Mouse (Mus musculus): Measurements from ENCODE around the gene Cyba.

Cyba gene

GRCm38 (mm10) chr8:122452154-122452553 lies 19.4 kb upstream of the Cyba start:
- no peak for DNase-seq (ENCODE audit: low read depth, low spot score)

- DNase-seq (ENCODE audit: low read depth, low spot score): no peak
Measured at GRCm38 (mm10) chr8:122451161-122451703, 18.5 kb upstream of the Cyba start.

- no peak for DNase-seq (ENCODE audit: low read depth, low spot score)
Measured at GRCm38 (mm10) chr8:122445203-122445602, 12.5 kb upstream of the Cyba start.

GRCm38 (mm10) chr8:122444058-122444748 lies 11.5 kb upstream of the Cyba start:
- DNase-seq (ENCODE audit: low read depth, low spot score): peak; percentile 60

DNA sequence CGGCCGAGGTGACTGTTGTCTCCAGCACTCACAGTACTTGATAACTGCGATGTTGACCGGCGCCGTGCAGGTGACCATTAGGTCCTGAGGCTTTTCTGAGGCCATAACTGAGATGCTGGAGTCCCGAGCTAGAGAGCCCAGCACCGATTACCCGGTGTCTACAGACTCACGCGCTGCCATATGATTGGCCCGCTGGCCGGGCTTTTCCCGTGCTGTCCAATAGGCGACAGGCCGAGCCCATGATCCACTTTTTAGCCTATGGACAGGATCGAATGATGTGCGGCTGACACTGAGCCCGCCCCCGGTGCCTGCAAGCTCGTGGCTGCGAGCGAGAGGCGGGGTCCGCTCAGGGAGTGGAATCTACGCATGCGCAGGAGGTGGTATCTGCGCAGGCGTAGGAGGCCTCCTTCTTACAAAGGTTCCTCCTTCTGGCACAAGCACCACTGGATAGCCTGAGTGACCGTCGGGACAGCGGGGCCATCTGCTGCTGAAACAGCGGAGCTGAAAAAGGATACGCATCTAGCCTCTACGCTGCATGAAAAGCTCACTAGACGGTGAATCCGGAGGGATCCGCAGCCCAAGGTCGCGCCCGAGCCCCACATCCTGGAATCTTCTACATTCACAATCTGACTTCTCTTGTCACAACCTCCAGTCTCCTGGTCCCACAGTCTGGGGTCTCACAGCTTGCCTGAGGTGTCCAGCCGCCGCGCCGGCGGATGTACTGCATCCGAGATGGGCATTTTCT lies 10.7 kb upstream of the Cyba start, which contains the start of gene Mvd:
Mvd (minus strand) TSS at position 161 of the 745 bp plus-strand sequence.
- DNase-seq (ENCODE audit: low read depth, low spot score): peak; percentile 100

DNA sequence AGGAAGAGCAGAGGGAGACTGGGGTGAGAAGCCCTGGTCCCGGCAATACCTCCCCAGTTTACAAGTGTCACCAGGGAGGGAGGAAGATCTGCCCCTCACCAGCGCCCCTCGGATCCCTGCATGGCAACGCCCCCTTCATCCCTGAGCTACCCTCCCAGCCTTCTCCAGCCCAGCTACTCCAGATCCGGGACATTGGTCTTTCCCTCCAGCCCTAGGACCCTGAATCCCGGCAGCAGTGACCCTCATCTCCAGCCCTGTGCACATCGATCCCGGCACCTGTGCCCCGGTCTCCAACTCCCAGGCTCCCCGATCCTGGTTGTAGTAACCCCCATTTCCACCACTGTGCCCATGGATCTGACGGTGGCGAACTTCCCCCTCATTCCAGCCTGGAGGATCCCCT lies 10.1 kb upstream of the Cyba start:
- no peak for DNase-seq (ENCODE audit: low read depth, low spot score)

GRCm38 (mm10) chr8:122442356-122442755 lies 9.6 kb upstream of the Cyba start:
- no peak for DNase-seq (ENCODE audit: low read depth, low spot score)

- DNase-seq (ENCODE audit: low read depth, low spot score): no peak
Measured at GRCm38 (mm10) chr8:122441326-122441725, 8.6 kb upstream of the Cyba start.

- DNase-seq (ENCODE audit: low read depth, low spot score): no peak
Measured at GRCm38 (mm10) chr8:122439336-122439735, 6.6 kb upstream of the Cyba start.

GRCm38 (mm10) chr8:122437708-122438331 lies 5.1 kb upstream of the Cyba start:
- DNase-seq (ENCODE audit: low read depth, low spot score): no peak

DNA sequence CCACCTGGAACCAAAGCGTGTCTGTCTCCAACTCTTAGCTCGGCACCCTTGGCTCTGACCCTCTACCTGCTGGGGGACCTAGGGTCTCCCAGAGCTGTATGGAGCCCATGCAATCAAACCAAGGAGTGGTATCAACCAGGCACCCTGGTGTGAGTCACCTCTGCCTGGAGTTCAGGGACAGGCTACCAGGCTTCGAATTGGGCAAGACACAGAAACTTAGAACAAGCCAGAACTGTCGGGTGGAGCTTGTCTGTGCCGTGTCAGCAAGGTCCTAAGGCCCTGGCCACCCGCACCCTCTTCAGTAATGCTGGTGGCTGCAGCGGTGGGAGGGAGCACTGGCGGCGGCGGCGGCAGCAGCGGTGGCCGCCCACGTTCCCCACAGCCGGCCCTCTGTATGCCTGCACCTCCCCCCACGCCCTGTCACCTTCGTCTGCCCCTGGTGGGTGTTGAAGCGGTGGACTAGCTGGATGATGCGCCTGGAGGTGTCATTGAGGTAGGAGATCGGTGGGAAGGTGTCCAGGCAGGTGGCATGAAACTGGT lies 3.9 kb upstream of the Cyba start:
- no peak for DNase-seq (ENCODE audit: low read depth, low spot score)

GRCm38 (mm10) chr8:122436146-122436545 lies 3.4 kb upstream of the Cyba start:
- DNase-seq (ENCODE audit: low read depth, low spot score): no peak

DNA sequence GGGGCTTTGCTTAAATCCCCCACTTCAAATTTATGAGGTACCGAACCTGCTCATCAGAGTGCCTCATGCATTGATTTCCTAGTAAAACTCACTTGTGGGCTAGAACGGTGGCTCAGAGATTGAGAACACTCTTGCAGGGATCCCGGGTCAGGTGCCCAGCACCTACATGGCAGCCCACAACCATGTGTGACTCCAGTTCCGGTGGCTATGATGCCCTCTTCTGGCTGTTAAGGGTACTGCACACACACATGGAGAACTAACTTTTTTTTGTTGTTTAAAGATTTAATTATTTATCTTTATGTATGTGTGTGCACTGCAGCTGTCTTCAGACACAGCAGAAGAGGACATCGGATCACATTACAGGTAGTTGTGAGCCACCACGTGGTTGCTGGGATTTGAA lies 2.6 kb upstream of the Cyba start:
- no peak for DNase-seq (ENCODE audit: low read depth, low spot score)

GRCm38 (mm10) chr8:122433269-122433905 lies 657 bp upstream of the Cyba start:
- DNase-seq (ENCODE audit: low read depth, low spot score): no peak

- DNase-seq (ENCODE audit: low read depth, low spot score): no peak
Measured at GRCm38 (mm10) chr8:122431694-122432442, 862 bp downstream of the Cyba start.

DNA sequence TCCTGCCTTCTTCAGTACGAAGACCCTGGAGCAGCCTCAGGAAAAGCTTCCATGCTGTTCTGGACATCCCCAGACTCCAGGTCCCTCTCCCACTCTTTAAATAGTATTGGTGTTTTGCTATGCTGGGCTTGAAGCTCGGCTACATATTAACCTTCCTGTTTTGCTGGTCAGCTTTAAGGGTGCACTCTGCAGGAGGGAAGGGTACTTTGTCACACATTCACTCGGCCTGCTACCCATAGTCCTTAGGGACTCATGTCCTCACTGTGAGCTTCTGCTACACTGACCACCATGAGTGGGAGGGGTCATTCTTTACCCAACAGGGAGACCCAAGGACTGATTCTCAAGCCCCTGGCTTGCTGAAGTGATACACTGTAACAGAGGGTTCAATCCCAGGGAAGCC lies 2.1 kb downstream of the Cyba start:
- no peak for DNase-seq (ENCODE audit: low read depth, low spot score)

DNA sequence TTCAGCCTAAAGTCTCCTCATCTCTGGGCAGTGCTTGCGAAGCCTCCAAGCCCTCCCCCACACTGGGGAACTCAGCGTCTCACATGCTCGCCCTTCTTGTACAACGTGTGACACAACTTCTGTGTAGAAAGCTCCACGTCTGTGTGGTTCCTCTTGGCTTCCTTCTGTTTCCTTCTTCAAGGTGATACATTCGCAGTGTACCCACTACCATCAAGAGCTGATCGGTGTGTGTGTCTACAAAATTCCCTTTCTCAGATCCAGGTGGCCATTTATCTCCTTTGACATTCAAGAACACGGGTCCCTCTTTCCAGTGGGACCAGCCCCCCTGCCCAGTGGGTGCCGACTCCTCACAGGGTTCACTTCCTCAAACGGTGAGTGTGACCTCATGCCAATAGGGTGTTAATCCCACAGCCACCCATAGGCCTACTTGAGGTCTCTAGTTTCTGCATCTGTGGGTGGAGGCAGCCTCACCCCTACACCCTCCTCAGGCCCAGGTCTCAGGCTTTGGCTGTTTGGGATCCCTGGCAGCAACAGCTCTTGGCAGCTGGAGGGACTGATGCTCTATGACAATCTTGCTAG lies 2.6 kb downstream of the Cyba start:
- no peak for DNase-seq (ENCODE audit: low read depth, low spot score)

- DNase-seq (ENCODE audit: low read depth, low spot score): no peak
Measured at GRCm38 (mm10) chr8:122428163-122428562, 4.6 kb downstream of the Cyba start.

- no peak for DNase-seq (ENCODE audit: low read depth, low spot score)
Measured at GRCm38 (mm10) chr8:122427607-122428006, 5.1 kb downstream of the Cyba start.

- DNase-seq (ENCODE audit: low read depth, low spot score): no peak
Measured at GRCm38 (mm10) chr8:122426145-122426544, 6.6 kb downstream of the Cyba start.

- no peak for DNase-seq (ENCODE audit: low read depth, low spot score)
Measured at GRCm38 (mm10) chr8:122423659-122424058, 9.1 kb downstream of the Cyba start.
